Mouse (Mus musculus) liver (tissue): ENCODE results near the gene Mill2.

Experiments used
- DNase-seq: peaks from one replicate; pipeline ENCODE4 v3.0.0-alpha.2; 2020; ENCODE audit warnings: mixed read lengths

Gene Mill2

DNA sequence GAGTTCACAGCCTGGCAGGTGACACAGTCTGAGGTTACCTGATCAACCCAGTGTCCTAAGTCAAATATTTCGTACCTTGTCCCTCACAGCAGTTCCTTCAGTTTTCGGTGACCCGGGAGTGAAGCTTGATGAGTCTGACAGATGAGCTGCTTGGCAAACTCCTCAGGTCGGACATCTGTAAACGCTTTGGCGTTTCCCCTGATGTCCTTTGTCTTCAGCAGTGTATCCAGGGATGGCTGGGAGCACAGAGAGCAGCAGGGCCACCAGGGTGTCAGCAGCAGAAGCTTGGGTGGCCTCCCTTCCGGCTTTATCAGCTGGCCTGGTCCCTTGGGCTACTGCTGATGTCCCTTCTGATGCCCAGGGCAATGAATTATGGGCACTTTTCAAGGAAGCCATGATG, 38.9 kb downstream of the Mill2 start:
- no peak for DNase-seq

DNA sequence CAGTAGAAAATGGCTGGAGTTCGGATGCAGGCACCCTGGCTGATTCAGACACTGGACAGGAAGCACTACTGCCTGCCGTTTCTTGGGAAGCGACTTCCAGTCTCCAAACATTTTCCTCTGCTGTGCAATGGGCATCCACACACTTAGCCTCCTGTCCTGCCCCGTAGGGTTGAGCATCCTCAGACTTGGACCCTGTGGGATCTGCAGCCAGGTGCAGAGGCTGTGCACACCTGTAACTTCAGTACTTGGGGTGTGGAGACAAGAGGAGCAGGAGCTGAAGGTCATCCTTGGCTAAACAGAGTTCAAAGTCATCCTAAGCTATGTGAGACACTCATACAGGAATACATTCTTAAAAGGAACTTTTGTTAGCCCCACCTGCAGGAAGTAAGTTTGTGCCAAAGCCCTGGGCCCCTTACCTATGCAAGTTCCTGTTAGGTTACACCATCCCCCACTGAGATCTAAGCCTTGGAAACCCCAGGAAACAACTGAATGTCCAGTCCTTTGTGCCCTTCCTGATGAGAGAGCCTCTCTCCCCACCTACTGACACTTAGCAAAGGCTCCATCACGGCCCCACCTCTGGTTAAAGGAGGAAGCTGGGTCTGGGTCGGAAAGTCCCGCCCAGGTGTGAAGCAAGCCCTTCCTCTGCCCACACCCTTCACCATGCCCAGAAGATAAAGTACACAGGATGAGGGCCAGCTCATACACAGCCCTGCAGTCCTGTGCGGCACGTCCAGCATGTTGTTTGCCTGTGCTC, 44.4 kb downstream of the Mill2 start:
- peak; percentile 8 for DNase-seq

DNA sequence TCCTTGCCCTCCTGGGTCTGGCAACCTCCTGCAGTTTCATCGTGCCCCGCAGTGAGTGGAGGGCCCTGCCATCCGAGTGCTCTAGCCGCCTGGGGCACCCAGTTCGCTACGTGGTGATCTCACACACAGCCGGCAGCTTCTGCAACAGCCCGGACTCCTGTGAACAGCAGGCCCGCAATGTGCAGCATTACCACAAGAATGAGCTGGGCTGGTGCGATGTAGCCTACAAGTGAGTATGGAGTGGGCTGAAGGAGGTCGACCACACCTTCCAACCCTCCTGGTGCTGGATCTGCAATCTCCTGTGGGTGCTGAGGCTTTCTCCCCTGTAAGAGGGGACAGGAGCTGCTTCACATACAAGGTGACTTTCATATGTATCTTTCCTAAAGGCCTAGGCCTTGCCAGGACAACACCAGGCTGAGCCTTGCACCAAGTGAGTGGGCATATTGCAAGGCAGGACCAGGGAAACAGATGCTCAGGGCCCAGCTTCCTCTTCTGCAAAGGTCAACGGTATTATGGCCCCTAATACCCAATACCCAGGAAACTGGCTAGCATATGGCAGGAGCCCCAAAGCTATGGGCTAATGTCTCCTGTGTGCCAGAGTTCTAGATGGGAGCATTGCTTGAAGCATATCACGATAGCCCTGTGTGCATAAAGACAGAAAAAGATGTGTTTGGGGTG, 45.1 kb downstream of the Mill2 start:
- DNase-seq = no peak

DNA sequence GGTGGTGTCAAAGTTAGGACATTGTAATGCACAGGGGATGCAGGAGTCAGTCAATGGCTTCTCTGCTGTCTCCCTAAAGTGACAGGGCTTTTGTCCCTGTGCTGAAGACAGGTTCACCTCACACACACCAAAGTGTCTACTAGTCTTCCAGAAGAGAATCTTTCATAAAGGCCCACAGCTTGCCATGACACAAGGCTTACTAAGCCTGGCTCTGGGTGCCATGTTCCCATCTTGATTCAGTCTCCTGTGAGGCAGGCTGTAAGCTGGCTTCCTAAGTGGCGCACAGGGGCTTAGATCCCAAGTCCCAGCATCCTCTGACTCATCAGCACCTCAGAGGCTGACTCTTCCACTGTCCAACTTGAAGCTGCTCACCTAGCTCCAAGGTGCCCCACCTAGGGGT, 47.2 kb downstream of the Mill2 start:
- DNase-seq = no peak

DNA sequence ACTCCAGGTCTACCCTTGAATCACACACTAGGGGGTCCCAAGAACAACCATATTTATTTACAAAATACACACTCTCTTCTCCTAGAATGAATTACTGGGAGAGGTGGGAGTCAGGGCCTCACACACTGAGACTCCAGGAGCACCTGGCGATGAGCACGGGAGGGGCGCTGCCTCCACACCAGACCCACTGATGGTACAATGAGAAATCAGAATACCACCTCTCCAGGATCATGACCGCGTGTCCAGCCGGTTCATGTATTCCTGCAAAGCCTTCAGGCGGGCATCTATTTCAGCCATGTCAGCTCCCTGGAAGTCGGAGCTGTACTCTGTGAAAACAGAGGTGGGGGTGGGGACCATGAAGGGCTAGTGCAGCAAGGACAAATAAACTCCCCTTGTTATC, 51.1 kb downstream of the Mill2 start:
- no peak for DNase-seq

DNA sequence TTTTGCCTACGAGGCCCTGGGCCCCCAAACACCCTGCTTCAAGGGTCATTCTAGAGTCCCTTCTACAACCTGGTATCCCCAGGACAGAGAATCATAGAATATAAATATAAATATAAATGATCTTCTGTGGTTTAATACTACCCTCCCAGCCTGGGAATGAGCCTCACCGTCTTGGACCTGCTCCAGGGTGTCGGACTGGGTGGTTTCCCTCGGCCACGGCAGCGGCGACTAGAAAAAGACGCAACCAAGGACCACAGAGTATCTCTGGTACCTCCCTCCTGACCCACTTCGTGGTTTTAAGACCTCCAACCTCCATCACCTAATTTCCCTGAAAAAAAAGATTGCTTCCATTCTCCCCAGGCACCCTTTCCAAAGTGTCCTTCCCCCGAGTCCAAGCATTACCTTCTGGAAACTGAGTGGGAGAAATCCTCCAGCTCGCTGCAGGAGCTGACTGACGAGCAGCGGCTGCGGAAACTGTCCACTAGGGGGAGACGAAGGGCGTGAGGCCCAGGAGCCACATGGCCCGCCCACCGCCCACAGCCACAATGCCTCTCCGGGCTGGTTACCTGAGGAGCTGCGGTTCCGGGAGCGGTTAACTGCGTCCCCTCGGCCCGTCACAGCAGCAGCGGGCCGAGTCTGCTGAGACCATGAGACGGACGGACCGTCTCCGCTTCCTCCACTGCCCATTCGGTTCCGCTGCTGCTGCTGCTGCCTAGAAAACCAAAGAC, 52.3 kb downstream of the Mill2 start:
- DNase-seq = peak; percentile 82

DNA sequence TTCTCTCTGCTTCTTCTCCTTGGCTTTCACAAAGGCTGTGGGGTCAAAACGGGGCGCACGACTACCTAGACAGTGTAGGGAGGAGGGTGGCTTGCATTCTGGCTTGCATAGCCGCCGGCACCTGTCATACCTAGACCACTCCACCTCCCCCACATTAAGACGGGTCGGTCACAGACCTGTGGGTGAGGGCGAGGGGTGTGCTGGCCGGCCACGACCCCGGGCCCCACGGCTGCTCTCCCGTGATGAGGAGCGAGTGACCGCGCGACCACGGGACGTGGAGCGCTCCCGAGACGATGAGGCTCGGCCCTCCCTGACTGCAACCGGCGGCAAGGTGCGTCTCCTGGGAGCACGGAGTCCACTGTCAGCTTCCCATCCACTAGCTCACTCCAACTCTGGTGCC, 53.2 kb downstream of the Mill2 start:
- no peak for DNase-seq

DNA sequence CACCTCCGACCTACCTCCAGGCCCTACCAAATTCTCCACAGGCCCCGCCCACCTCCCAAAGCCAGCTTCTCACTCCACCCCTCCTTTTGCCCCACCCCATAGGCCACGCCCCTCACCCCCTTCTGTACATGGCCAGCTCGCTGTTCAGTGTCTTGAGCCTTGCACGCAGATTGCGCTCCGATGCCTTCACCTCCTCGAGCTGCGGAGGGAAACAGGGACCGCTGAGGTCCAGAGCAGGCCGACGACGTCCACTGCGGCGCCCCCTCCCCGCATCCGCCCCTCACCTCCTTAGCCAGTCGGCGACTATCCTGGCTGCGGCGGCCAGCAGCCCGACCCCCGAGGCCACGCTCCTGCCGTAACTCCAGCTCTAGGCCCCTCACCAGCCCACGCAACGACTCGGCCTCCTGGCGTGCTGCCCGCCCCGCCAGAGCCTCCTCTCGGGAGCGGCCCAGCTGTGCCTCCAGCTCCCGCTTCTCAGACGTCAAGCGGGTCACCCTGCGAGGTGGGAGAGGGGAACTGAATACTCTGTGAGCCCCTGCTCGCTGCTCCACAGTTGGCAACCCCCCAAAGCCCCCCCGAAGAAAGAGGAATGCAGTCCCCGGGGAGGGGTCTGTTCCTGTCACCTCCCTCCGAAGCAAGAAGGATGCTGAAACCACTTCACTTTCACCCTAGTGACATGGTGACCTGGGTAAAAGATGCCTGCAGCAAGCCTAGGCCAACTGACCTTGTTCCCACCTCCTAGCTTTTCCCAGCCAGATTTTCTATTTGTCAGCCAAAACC, 54.1 kb downstream of the Mill2 start:
- peak; percentile 83 for DNase-seq

DNA sequence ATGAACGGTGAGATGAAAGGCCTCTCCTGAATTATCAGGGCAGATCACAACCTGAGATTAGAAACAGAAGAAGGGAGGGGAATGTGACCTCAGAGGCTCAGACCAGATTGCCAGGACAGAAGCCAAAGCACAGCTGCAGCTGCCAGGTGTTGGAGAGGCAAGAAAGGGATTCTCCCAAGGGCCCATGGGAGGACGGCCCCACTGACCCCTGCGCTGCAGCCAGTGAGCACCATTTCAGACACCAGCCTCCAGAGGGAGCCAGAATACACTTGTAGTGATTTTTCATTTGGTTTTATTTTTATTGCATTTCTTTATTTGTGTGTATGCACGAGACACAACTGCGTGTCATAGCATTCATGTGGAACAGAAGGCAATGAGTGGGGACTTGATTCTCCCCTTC, 56.8 kb downstream of the Mill2 start:
- peak; percentile 10 for DNase-seq

DNA sequence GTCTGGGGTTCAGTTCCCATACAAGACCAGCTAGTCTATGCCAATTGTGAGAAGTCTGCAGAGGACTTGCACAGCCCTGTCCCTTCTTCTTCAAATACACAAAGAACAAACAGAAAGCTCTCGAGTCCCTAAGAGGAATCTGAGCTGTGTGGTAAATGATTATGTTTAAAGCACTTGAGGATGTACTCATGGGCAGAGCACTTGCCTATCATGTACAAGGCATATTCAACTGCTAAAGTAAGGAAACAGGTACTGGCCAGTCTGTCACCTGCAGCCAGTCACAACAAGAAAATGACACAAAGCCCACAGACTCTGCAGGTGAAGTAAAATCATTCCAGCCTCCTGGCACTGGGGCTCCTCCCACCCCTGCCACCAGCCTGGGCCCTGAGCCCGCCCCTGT, 60.7 kb downstream of the Mill2 start:
- no peak for DNase-seq

DNA sequence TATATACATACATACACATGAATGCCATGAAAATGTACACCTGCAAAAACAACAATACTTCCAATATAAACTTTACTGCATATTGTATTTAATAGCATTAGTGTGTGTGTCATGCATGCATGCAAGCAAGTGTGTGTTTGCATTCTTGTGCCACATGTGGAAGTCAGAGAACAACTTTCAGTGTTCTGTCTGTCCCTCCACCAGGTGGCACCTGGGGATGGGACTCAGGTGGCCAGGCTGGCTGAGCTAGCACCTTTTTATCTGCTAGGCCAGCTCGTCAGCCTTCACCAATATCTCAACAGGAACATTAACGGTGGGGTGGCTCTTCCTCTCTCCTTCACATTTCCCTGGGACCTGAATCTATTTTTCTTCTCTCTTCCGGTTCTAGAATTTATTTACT, 62.7 kb downstream of the Mill2 start:
- DNase-seq = no peak

DNA sequence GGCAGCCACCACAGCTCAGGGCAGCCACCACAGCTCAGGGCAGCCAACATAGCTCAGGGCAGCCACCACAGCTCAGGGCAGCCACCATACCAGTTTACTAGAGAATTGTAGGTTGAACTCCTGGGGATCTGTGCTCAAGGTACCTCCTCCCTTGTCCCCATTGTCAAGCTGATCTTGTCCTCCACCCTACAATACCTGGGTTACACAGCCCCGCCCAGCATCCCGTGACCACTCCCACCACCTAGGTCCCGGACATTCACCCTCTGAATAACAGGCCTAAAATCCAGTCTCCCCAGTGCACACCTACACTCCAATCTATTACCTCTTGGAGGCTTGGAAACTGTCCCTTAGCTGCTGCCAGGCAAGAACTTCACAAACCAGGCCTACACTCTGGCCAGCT, 65.2 kb downstream of the Mill2 start:
- DNase-seq = no peak

DNA sequence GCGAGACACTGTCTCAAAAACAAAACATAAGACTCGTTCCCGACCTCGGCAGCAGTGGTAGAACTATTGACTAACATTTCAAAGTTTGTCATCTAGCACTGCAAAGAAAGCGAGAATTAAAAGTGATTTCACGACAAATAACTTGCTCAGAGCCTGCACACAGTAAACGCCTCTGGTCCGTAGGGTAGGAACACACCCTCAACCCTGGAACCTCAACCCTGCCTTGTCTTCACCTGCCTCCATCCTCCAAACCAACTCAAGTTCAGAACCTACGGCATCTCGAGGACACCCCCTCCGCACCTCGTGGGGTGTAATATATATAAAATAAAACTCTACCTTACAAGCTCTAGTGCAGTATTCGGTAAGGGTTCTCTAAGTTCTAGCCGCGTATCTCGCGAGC, 70.0 kb downstream of the Mill2 start:
- no peak for DNase-seq

DNA sequence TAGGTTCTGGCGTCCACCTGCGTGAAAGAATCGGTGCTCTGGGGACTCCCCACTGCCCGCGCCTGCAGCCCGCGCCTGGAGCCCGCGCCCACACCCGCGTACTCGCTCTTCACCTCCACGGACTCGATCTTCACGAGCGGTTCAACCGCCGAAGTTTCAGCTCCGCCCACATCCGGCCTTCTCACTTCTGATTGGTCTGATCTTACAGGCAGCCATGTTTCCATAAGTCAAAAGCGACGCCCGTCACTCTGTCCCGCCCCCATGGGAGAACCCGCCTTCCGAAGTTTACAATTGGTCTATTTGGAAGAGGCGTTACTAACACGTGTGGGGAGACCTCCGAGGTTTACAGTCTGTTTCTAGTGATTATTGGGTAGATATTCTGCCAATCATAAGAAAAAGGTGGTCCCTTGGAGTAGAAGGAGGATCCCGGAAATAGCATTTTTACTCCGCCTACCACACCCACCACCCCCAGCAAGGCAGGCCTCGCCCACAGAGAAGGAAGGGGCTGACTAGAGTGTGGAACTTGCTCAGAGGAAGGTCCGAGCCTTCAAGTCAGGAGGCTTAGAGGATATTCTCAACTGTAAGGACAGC, 70.6 kb downstream of the Mill2 start, which contains the start of gene Ccdc61:
Gene Ccdc61, minus strand, starts transcription at position 175 of the 591 bp plus-strand sequence.
- peak; percentile 96 for DNase-seq
